Mouse (Mus musculus): ENCODE data around the gene Rapsn. TPM values are rescaled to one million over a fixed set of nuclear protein-coding genes. Genes with fewer than 3 reads are reported as not detected.
"Not testable (repeated sequence)": the region's sequence is repeated elsewhere in the genome, so short reads cannot be mapped to it uniquely, and the experiment has no call there.

The Rapsn gene
- total RNA-seq, 1 experiment = 1.1 TPM

GRCm38 (mm10) chr2:91044727-91045126 lies 9.3 kb downstream of the Rapsn start:
- peak overlapping the region; percentile 20 to 51 for H3K4me3 ChIP-seq (ENCODE audit: insufficient read depth in 1 of 2, low read depth in 1 of 2, low read length in 2 of 2, poor library complexity in 1 of 2, severe bottlenecking in 1 of 2)
- in situ Hi-C loops (cut with MboI; ENCODE audit: low sequenced_read_pairs in 2 of 2, unreplicated experiment in 2 of 2) = no loop called here
- H3K9me3 ChIP-seq (ENCODE audit: control insufficient read depth, insufficient read depth, low read depth, low read length) = no peaks in the 10 kb centered on the region
- no peak overlapping the region for H3K27ac ChIP-seq (ENCODE audit: insufficient read depth, low read depth, low read length, poor library complexity, severe bottlenecking)
- no peak for DNase-seq (ENCODE audit: low read depth, low spot score)
- no peaks in the 10 kb centered on the region for H3K36me3 ChIP-seq (ENCODE audit: control insufficient read depth, insufficient read depth, low read length, poor library complexity, severe bottlenecking)
- H3K9ac ChIP-seq (ENCODE audit: insufficient read depth, low read depth, low read length, poor library complexity, severe bottlenecking) = peak overlapping the region; percentile 72; the same call in 1 of the 2 replicates
- peaks cover 7 to 23% of the 10 kb centered on the region in 2 experiments; a peak in 3 of 4 replicates for H3K4me1 ChIP-seq (ENCODE audit: control insufficient read depth in 2 of 2, insufficient read depth in 2 of 2, low read length in 2 of 2, poor library complexity in 1 of 2)
- no peak for TF ChIP-seq ZC3H11A (IDR thresholded peaks at IDR 0.05; ENCODE audit: borderline replicate concordance, low read depth, low read length)
- TF ChIP-seq ZNF384 (IDR thresholded peaks at IDR 0.05; ENCODE audit: low read depth, low read length) = no peak
- no peak for TF ChIP-seq MAFK (IDR thresholded peaks at IDR 0.05; ENCODE audit: insufficient read depth, low read depth, low read length)
- no peak for TF ChIP-seq HCFC1 (IDR thresholded peaks at IDR 0.05; ENCODE audit: borderline replicate concordance, insufficient read depth, low read length)
- no peak for TF ChIP-seq CHD2 (IDR thresholded peaks at IDR 0.05; ENCODE audit: low read depth, low read length)

- in situ Hi-C loops (cut with MboI; ENCODE audit: low sequenced_read_pairs in 2 of 2, unreplicated experiment in 2 of 2); H3K9me3 ChIP-seq (ENCODE audit: control insufficient read depth, insufficient read depth, low read depth, low read length); H3K36me3 ChIP-seq (ENCODE audit: control insufficient read depth, insufficient read depth, low read length, poor library complexity, severe bottlenecking); DNase-seq (ENCODE audit: low read depth, low spot score): not testable (repeated sequence)
- Histone ChIP-seq H3K9ac (ENCODE audit: insufficient read depth, low read depth, low read length, poor library complexity, severe bottlenecking) (peak overlapping the region; percentile 72; the same call in 1 of the 2 replicates), H3K4me1 (ENCODE audit: control insufficient read depth in 2 of 2, insufficient read depth in 2 of 2, low read length in 2 of 2, poor library complexity in 1 of 2) (peaks cover 7 to 23% of the 10 kb centered on the region in 2 experiments; a peak in 3 of 4 replicates), H3K27ac (ENCODE audit: insufficient read depth, low read depth, low read length, poor library complexity, severe bottlenecking) (0 out of 2 replicates have a peak overlapping the region, but pooled peaks have one; percentile 40), H3K4me3 (ENCODE audit: insufficient read depth in 1 of 2, low read depth in 1 of 2, low read length in 2 of 2, poor library complexity in 1 of 2, severe bottlenecking in 1 of 2) (peak overlapping the region in 1 of 2 experiments; percentile 20; a peak in 1 of 4 replicates)
Observed at GRCm38 (mm10) chr2:91045805-91046204, 10.4 kb downstream of the Rapsn start.

- no peak overlapping the region for H3K4me3 ChIP-seq (ENCODE audit: insufficient read depth in 1 of 2, low read depth in 1 of 2, low read length in 2 of 2, poor library complexity in 1 of 2, severe bottlenecking in 1 of 2)
- in situ Hi-C loops (cut with MboI; ENCODE audit: low sequenced_read_pairs in 2 of 2, unreplicated experiment in 2 of 2) = no loop called here
- peaks cover 7 to 23% of the 10 kb centered on the region in 2 experiments; a peak in 3 of 4 replicates for H3K4me1 ChIP-seq (ENCODE audit: control insufficient read depth in 2 of 2, insufficient read depth in 2 of 2, low read length in 2 of 2, poor library complexity in 1 of 2)
- no peak overlapping the region for H3K9ac ChIP-seq (ENCODE audit: insufficient read depth, low read depth, low read length, poor library complexity, severe bottlenecking)
- no peak for DNase-seq (ENCODE audit: low read depth, low spot score)
- TF ChIP-seq ZNF384 (IDR thresholded peaks at IDR 0.05; ENCODE audit: low read depth, low read length) (no peak), ZC3H11A (IDR thresholded peaks at IDR 0.05; ENCODE audit: borderline replicate concordance, low read depth, low read length) (no peak), MAFK (IDR thresholded peaks at IDR 0.05; ENCODE audit: insufficient read depth, low read depth, low read length) (no peak), HCFC1 (IDR thresholded peaks at IDR 0.05; ENCODE audit: borderline replicate concordance, insufficient read depth, low read length) (no peak), CHD2 (IDR thresholded peaks at IDR 0.05; ENCODE audit: low read depth, low read length) (no peak)
- H3K36me3 ChIP-seq (ENCODE audit: control insufficient read depth, insufficient read depth, low read length, poor library complexity, severe bottlenecking) = no peaks in the 10 kb centered on the region
- H3K27ac ChIP-seq (ENCODE audit: insufficient read depth, low read depth, low read length, poor library complexity, severe bottlenecking) = no peak overlapping the region
- no peaks in the 10 kb centered on the region for H3K9me3 ChIP-seq (ENCODE audit: control insufficient read depth, insufficient read depth, low read depth, low read length)
Observed at GRCm38 (mm10) chr2:91047359-91047758, 11.9 kb downstream of the Rapsn start.

- H3K36me3 ChIP-seq (ENCODE audit: control insufficient read depth, insufficient read depth, low read length, poor library complexity, severe bottlenecking) = peaks cover 18% of the 10 kb centered on the region
- DNase-seq (ENCODE audit: low read depth, low spot score) = no peak
- TF ChIP-seq MAFK (IDR thresholded peaks at IDR 0.05; ENCODE audit: insufficient read depth, low read depth, low read length) (0 out of 2 replicates have a peak, but pooled peaks have one; percentile 14), CHD2 (IDR thresholded peaks at IDR 0.05; ENCODE audit: low read depth, low read length) (no peak), ZC3H11A (IDR thresholded peaks at IDR 0.05; ENCODE audit: borderline replicate concordance, low read depth, low read length) (no peak)
- H3K4me1 ChIP-seq (ENCODE audit: control insufficient read depth in 2 of 2, insufficient read depth in 2 of 2, low read length in 2 of 2, poor library complexity in 1 of 2) = peaks cover 0 to 6% of the 10 kb centered on the region in 2 experiments; a peak in 1 of 4 replicates
- H3K4me3 ChIP-seq (ENCODE audit: insufficient read depth in 1 of 2, low read depth in 1 of 2, low read length in 2 of 2, poor library complexity in 1 of 2, severe bottlenecking in 1 of 2) = no peak overlapping the region
- no peak overlapping the region for H3K27ac ChIP-seq (ENCODE audit: insufficient read depth, low read depth, low read length, poor library complexity, severe bottlenecking)
- no peak overlapping the region for H3K9ac ChIP-seq (ENCODE audit: insufficient read depth, low read depth, low read length, poor library complexity, severe bottlenecking)
- in situ Hi-C loops (cut with MboI; ENCODE audit: low sequenced_read_pairs in 2 of 2, unreplicated experiment in 2 of 2) = no loop called here
- H3K9me3 ChIP-seq (ENCODE audit: control insufficient read depth, insufficient read depth, low read depth, low read length) = no peaks in the 10 kb centered on the region
Observed at GRCm38 (mm10) chr2:91051917-91052316, 16.5 kb downstream of the Rapsn start.

- H3K9ac ChIP-seq (ENCODE audit: insufficient read depth, low read depth, low read length, poor library complexity, severe bottlenecking) = no peak overlapping the region
- no peak overlapping the region for H3K4me3 ChIP-seq (ENCODE audit: insufficient read depth in 1 of 2, low read depth in 1 of 2, low read length in 2 of 2, poor library complexity in 1 of 2, severe bottlenecking in 1 of 2)
- H3K27ac ChIP-seq (ENCODE audit: insufficient read depth, low read depth, low read length, poor library complexity, severe bottlenecking) = no peak overlapping the region
- H3K4me1 ChIP-seq (ENCODE audit: control insufficient read depth in 2 of 2, insufficient read depth in 2 of 2, low read length in 2 of 2, poor library complexity in 1 of 2) = peaks cover 0 to 6% of the 10 kb centered on the region in 2 experiments; a peak in 1 of 4 replicates
- no peaks in the 10 kb centered on the region for H3K9me3 ChIP-seq (ENCODE audit: control insufficient read depth, insufficient read depth, low read depth, low read length)
- TF ChIP-seq MAFK (IDR thresholded peaks at IDR 0.05; ENCODE audit: insufficient read depth, low read depth, low read length) (no peak), CHD2 (IDR thresholded peaks at IDR 0.05; ENCODE audit: low read depth, low read length) (no peak), ZNF384 (IDR thresholded peaks at IDR 0.05; ENCODE audit: low read depth, low read length) (no peak), HCFC1 (IDR thresholded peaks at IDR 0.05; ENCODE audit: borderline replicate concordance, insufficient read depth, low read length) (no peak), ZC3H11A (IDR thresholded peaks at IDR 0.05; ENCODE audit: borderline replicate concordance, low read depth, low read length) (no peak)
- no peak for DNase-seq (ENCODE audit: low read depth, low spot score)
- in situ Hi-C loops (cut with MboI; ENCODE audit: low sequenced_read_pairs in 2 of 2, unreplicated experiment in 2 of 2) = no loop called here
- H3K36me3 ChIP-seq (ENCODE audit: control insufficient read depth, insufficient read depth, low read length, poor library complexity, severe bottlenecking) = peaks cover 22% of the 10 kb centered on the region
Observed at GRCm38 (mm10) chr2:91052752-91053151, 17.3 kb downstream of the Rapsn start.
